Comparison of ENCODE assay signal across 18 mouse cellular contexts in genomic region chr16:30178596-30178995, GRCm38 (mm10).
DNase-seq lines count a peak whose midpoint lies in the region; ATAC-seq lines count a peak whose summit lies in the region.
"Had no signal": no experiment of that assay in that cellular context is flagged by ENCODE, and none has a peak within 500 bp of the region (broad histone marks: within the 10 kb centered on the region; RNA-seq: fewer than 3 reads in every experiment).

No protein-coding gene starts in this region.

- H3K27me3 ChIP-seq in forebrain, embryonic 10.5 days (ENCODE audit: poor library complexity, severe bottlenecking): peaks cover 71% of the 10 kb centered on the region
- H3K27me3 ChIP-seq in forebrain, embryonic 11.5 days (ENCODE audit: control insufficient read depth, insufficient read depth, low read length): no peaks in the 10 kb centered on the region
- no peaks in the 10 kb centered on the region for H3K27me3 ChIP-seq in megakaryocyte, embryonic 14.5 days (replicated peaks)
- no peaks in the 10 kb centered on the region for H3K27me3 ChIP-seq in embryonic facial prominence, embryonic 14.5 days (replicated peaks; ENCODE audit: control insufficient read depth, insufficient read depth, low read length)
- H3K27me3 ChIP-seq in splenic B cell, adult 2 months (ENCODE audit: control insufficient read depth, insufficient read depth, low read length, poor library complexity, severe bottlenecking): no peaks in the 10 kb centered on the region
- H3K27me3 ChIP-seq: embryonic facial prominence, embryonic 13.5 days had no signal

- peak overlapping the region; percentile 22; the same call in 1 of the 2 replicates for H3K27ac ChIP-seq in forebrain, embryonic 10.5 days
- H3K27ac ChIP-seq in forebrain, embryonic 11.5 days (ENCODE audit: low read depth, low read length): no peak overlapping the region
- no peak overlapping the region for H3K27ac ChIP-seq in embryonic facial prominence, embryonic 14.5 days (replicated peaks; ENCODE audit: low read depth, low read length)
- H3K27ac ChIP-seq: embryonic facial prominence, embryonic 13.5 days; hindbrain, embryonic 12.5 days; limb, embryonic 13.5 days had no signal

- no peaks in the 10 kb centered on the region for H3K36me3 ChIP-seq in forebrain, embryonic 10.5 days (replicated peaks)
- H3K36me3 ChIP-seq in forebrain, embryonic 11.5 days (ENCODE audit: control insufficient read depth, insufficient read depth, low read length): no peaks in the 10 kb centered on the region
- no peaks in the 10 kb centered on the region for H3K36me3 ChIP-seq in megakaryocyte, embryonic 14.5 days (replicated peaks; ENCODE audit: low read length)
- H3K36me3 ChIP-seq in embryonic facial prominence, embryonic 14.5 days (ENCODE audit: control insufficient read depth, insufficient read depth, low read length): no peaks in the 10 kb centered on the region
- no peaks in the 10 kb centered on the region for H3K36me3 ChIP-seq in splenic B cell, adult 2 months (ENCODE audit: control insufficient read depth, insufficient read depth, low read length, poor library complexity, severe bottlenecking)
- H3K36me3 ChIP-seq: embryonic facial prominence, embryonic 13.5 days; hindbrain, embryonic 12.5 days; limb, embryonic 13.5 days had no signal

- 78% methylated on average over 6 of the region's 6 CpGs for WGBS in forebrain, embryonic 10.5 days
- WGBS in forebrain, embryonic 11.5 days: 67% methylated on average over 6 of the region's 6 CpGs
- WGBS in embryonic facial prominence, embryonic 14.5 days: 51% methylated on average over 6 of the region's 6 CpGs

- no peak overlapping the region for H3K9ac ChIP-seq in forebrain, embryonic 11.5 days (ENCODE audit: low read length)
- H3K9ac ChIP-seq in embryonic facial prominence, embryonic 14.5 days (ENCODE audit: low read depth, low read length): no peak overlapping the region
- H3K9ac ChIP-seq: embryonic facial prominence, embryonic 13.5 days; hindbrain, embryonic 12.5 days; limb, embryonic 13.5 days had no signal

- no peak for DNase-seq in forebrain, embryonic 10.5 days (ENCODE audit: extremely low spot score, low spot score)
- no peak for DNase-seq in forebrain, embryonic 11.5 days (ENCODE audit: low spot score)
- DNase-seq in embryonic facial prominence, embryonic 14.5 days (ENCODE audit: low spot score): peak; percentile 58
- DNase-seq in splenic B cell, adult 2 months (ENCODE audit: low read depth, low spot score): peak; percentile 32
- DNase-seq in layer of hippocampus, postnatal 14 days (ENCODE audit: low spot score in 2 of 2): no peak
- DNase-seq: cerebellum, adult 9-11 months; gastrocnemius, postnatal 36 days; kidney, adult 9 months; lung, postnatal 14 days; midbrain, embryonic 14.5 days; right cerebral cortex, postnatal 25 days had no signal

- H3K4me3 ChIP-seq in forebrain, embryonic 10.5 days: no peak overlapping the region
- no peak overlapping the region for H3K4me3 ChIP-seq in forebrain, embryonic 11.5 days (ENCODE audit: low read depth, low read length)
- H3K4me3 ChIP-seq in megakaryocyte, embryonic 14.5 days (replicated peaks): peak overlapping the region; percentile 19
- no peak overlapping the region for H3K4me3 ChIP-seq in embryonic facial prominence, embryonic 14.5 days (ENCODE audit: low read depth, low read length)
- H3K4me3 ChIP-seq: embryonic facial prominence, embryonic 13.5 days; hindbrain, embryonic 12.5 days; limb, embryonic 13.5 days had no signal

- no peak for ATAC-seq in forebrain, embryonic 11.5 days (replicated peaks; ENCODE audit: low FRiP score)
- no peak for ATAC-seq in megakaryocyte, adult 5-6 weeks (ENCODE audit: poor library complexity, severe bottlenecking)
- ATAC-seq in embryonic facial prominence, embryonic 14.5 days (ENCODE audit: low read depth): no peak
- ATAC-seq in activated CD4-positive, CD25-positive, alpha-beta regulatory T cell, adult 4 months: no peak
- ATAC-seq: forebrain, embryonic 16.5 days had no signal

- peaks cover 19% of the 10 kb centered on the region for H3K4me1 ChIP-seq in forebrain, embryonic 10.5 days
- no peaks in the 10 kb centered on the region for H3K4me1 ChIP-seq in forebrain, embryonic 11.5 days (replicated peaks; ENCODE audit: control insufficient read depth, insufficient read depth, low read length)
- H3K4me1 ChIP-seq in megakaryocyte, embryonic 14.5 days: peaks cover 98% of the 10 kb centered on the region
- peaks cover 15% of the 10 kb centered on the region for H3K4me1 ChIP-seq in embryonic facial prominence, embryonic 14.5 days (ENCODE audit: control insufficient read depth, insufficient read depth, low read length)

- no peak overlapping the region for H3K4me2 ChIP-seq in forebrain, embryonic 11.5 days (ENCODE audit: low read depth, low read length, severe bottlenecking)
- H3K4me2 ChIP-seq in embryonic facial prominence, embryonic 14.5 days (ENCODE audit: low read depth, low read length): no peak overlapping the region
- H3K4me2 ChIP-seq: embryonic facial prominence, embryonic 13.5 days; hindbrain, embryonic 12.5 days; limb, embryonic 13.5 days had no signal

- H3K9me3 ChIP-seq in forebrain, embryonic 10.5 days: no peaks in the 10 kb centered on the region
- no peaks in the 10 kb centered on the region for H3K9me3 ChIP-seq in forebrain, embryonic 11.5 days (ENCODE audit: control insufficient read depth, low read length)
- H3K9me3 ChIP-seq in megakaryocyte, embryonic 14.5 days: no peaks in the 10 kb centered on the region
- H3K9me3 ChIP-seq in embryonic facial prominence, embryonic 14.5 days (ENCODE audit: control insufficient read depth, low read length): no peaks in the 10 kb centered on the region
- H3K9me3 ChIP-seq: embryonic facial prominence, embryonic 13.5 days; hindbrain, embryonic 12.5 days; limb, embryonic 13.5 days had no signal

Comparison
In these comparisons a context has a peak if more than half of its experiments do, and no peak if none do; other contexts are left out.
1. DNase-seq: peak in embryonic facial prominence, embryonic 14.5 days (single experiment) and splenic B cell, adult 2 months (single experiment); none in forebrain, embryonic 10.5 days (single experiment), forebrain, embryonic 11.5 days (single experiment) and layer of hippocampus, postnatal 14 days (0 of 2).